Mouse (Mus musculus): ENCODE data around the gene Larp7. TPM values are rescaled to one million over a fixed set of nuclear protein-coding genes. Genes with fewer than 3 reads are reported as not detected.

The Larp7 gene
- polyA plus RNA-seq, 1 experiment from 2014 or later: 45.9 TPM

GRCm38 (mm10) chr3:127521156-127521555, 32.0 kb downstream of the Larp7 start:
- Histone ChIP-seq H3K27me3 (ENCODE audit: control insufficient read depth, insufficient read depth, low read length) (no peaks in the 10 kb centered on the region), H3K9ac (ENCODE audit: low read length) (no peak overlapping the region), H3K27ac (ENCODE audit: low read length) (no peak overlapping the region; the same call in 1 of the 2 replicates), H3K4me1 (ENCODE audit: control insufficient read depth, insufficient read depth, low read length) (no peaks in the 10 kb centered on the region), H3K9me3 (replicated peaks; ENCODE audit: control insufficient read depth, low read length) (no peaks in the 10 kb centered on the region), H3K4me3 (replicated peaks; ENCODE audit: low read length) (no peak overlapping the region), H3K36me3 (ENCODE audit: control insufficient read depth, insufficient read depth, low read length) (no peaks in the 10 kb centered on the region), H3K4me2 (ENCODE audit: low read depth, low read length) (no peak overlapping the region)
- 48% methylated on average over 10 of the region's 10 CpGs for WGBS
- no peak for ATAC-seq (ENCODE audit: insufficient read depth, low FRiP score)

GRCm38 (mm10) chr3:127520300-127520699, 32.8 kb downstream of the Larp7 start:
- H3K4me2 ChIP-seq (ENCODE audit: low read depth, low read length): no peak overlapping the region
- H3K27me3 ChIP-seq (ENCODE audit: control insufficient read depth, insufficient read depth, low read length): no peaks in the 10 kb centered on the region
- ATAC-seq (ENCODE audit: insufficient read depth, low FRiP score): no peak
- 73% methylated on average over 6 of the region's 6 CpGs for WGBS
- no peak overlapping the region for H3K9ac ChIP-seq (ENCODE audit: low read length)
- no peaks in the 10 kb centered on the region for H3K36me3 ChIP-seq (ENCODE audit: control insufficient read depth, insufficient read depth, low read length)
- H3K9me3 ChIP-seq (replicated peaks; ENCODE audit: control insufficient read depth, low read length): no peaks in the 10 kb centered on the region
- no peaks in the 10 kb centered on the region for H3K4me1 ChIP-seq (ENCODE audit: control insufficient read depth, insufficient read depth, low read length)
- H3K27ac ChIP-seq (ENCODE audit: low read length): no peak overlapping the region
- no peak overlapping the region for H3K4me3 ChIP-seq (replicated peaks; ENCODE audit: low read length)

- H3K36me3 ChIP-seq (ENCODE audit: control insufficient read depth, insufficient read depth, low read length): no peaks in the 10 kb centered on the region
- H3K27me3 ChIP-seq (ENCODE audit: control insufficient read depth, insufficient read depth, low read length): no peaks in the 10 kb centered on the region
- H3K4me3 ChIP-seq (replicated peaks; ENCODE audit: low read length): no peak overlapping the region
- WGBS: 83% methylated on average over 1 of the region's 1 CpGs
- no peak overlapping the region for H3K27ac ChIP-seq (ENCODE audit: low read length)
- no peak overlapping the region for H3K4me2 ChIP-seq (ENCODE audit: low read depth, low read length)
- ATAC-seq (ENCODE audit: insufficient read depth, low FRiP score): no peak
- H3K9me3 ChIP-seq (replicated peaks; ENCODE audit: control insufficient read depth, low read length): no peaks in the 10 kb centered on the region
- no peaks in the 10 kb centered on the region for H3K4me1 ChIP-seq (ENCODE audit: control insufficient read depth, insufficient read depth, low read length)
- H3K9ac ChIP-seq (ENCODE audit: low read length): no peak overlapping the region
Measured at GRCm38 (mm10) chr3:127515251-127515650, 37.9 kb downstream of the Larp7 start.

GRCm38 (mm10) chr3:127513699-127514098, 39.5 kb downstream of the Larp7 start:
- no peak overlapping the region for H3K4me2 ChIP-seq (ENCODE audit: low read depth, low read length)
- no peak for ATAC-seq (ENCODE audit: insufficient read depth, low FRiP score)
- no peaks in the 10 kb centered on the region for H3K9me3 ChIP-seq (replicated peaks; ENCODE audit: control insufficient read depth, low read length)
- no peak overlapping the region for H3K27ac ChIP-seq (ENCODE audit: low read length)
- H3K27me3 ChIP-seq (ENCODE audit: control insufficient read depth, insufficient read depth, low read length): no peaks in the 10 kb centered on the region
- no peak overlapping the region for H3K4me3 ChIP-seq (replicated peaks; ENCODE audit: low read length)
- H3K9ac ChIP-seq (ENCODE audit: low read length): no peak overlapping the region
- no peaks in the 10 kb centered on the region for H3K4me1 ChIP-seq (ENCODE audit: control insufficient read depth, insufficient read depth, low read length)
- WGBS: 80% methylated on average over 2 of the region's 2 CpGs
- no peaks in the 10 kb centered on the region for H3K36me3 ChIP-seq (ENCODE audit: control insufficient read depth, insufficient read depth, low read length)

GRCm38 (mm10) chr3:127512794-127513335, 40.3 kb downstream of the Larp7 start:
- 72% methylated on average over 15 of the region's 15 CpGs for WGBS
- H3K4me3 ChIP-seq (replicated peaks; ENCODE audit: low read length): no peak overlapping the region
- ATAC-seq (ENCODE audit: insufficient read depth, low FRiP score): no peak

GRCm38 (mm10) chr3:127511786-127512746, 41.1 kb downstream of the Larp7 start:
- Histone ChIP-seq H3K4me2 (ENCODE audit: low read depth, low read length) (no peak overlapping the region), H3K9me3 (replicated peaks; ENCODE audit: control insufficient read depth, low read length) (no peaks in the 10 kb centered on the region), H3K27me3 (ENCODE audit: control insufficient read depth, insufficient read depth, low read length) (no peaks in the 10 kb centered on the region), H3K9ac (ENCODE audit: low read length) (no peak overlapping the region), H3K27ac (ENCODE audit: low read length) (no peak overlapping the region), H3K4me3 (replicated peaks; ENCODE audit: low read length) (no peak overlapping the region), H3K4me1 (ENCODE audit: control insufficient read depth, insufficient read depth, low read length) (no peaks in the 10 kb centered on the region), H3K36me3 (ENCODE audit: control insufficient read depth, insufficient read depth, low read length) (no peaks in the 10 kb centered on the region)
- 81% methylated on average over 12 of the region's 12 CpGs for WGBS
- ATAC-seq (ENCODE audit: insufficient read depth, low FRiP score): no peak

More at GRCm38 (mm10) chr3:127512794-127513335, 40.3 kb downstream of the Larp7 start:
- Histone ChIP-seq H3K4me1 (ENCODE audit: control insufficient read depth, insufficient read depth, low read length) (no peaks in the 10 kb centered on the region), H3K9ac (ENCODE audit: low read length) (no peak overlapping the region), H3K9me3 (replicated peaks; ENCODE audit: control insufficient read depth, low read length) (no peaks in the 10 kb centered on the region), H3K27me3 (ENCODE audit: control insufficient read depth, insufficient read depth, low read length) (no peaks in the 10 kb centered on the region), H3K36me3 (ENCODE audit: control insufficient read depth, insufficient read depth, low read length) (no peaks in the 10 kb centered on the region), H3K27ac (ENCODE audit: low read length) (no peak overlapping the region), H3K4me2 (ENCODE audit: low read depth, low read length) (no peak overlapping the region)

- Histone ChIP-seq H3K4me2 (ENCODE audit: low read depth, low read length) (no peak overlapping the region), H3K36me3 (ENCODE audit: control insufficient read depth, insufficient read depth, low read length) (no peaks in the 10 kb centered on the region), H3K27ac (ENCODE audit: low read length) (no peak overlapping the region), H3K9ac (ENCODE audit: low read length) (no peak overlapping the region), H3K4me1 (ENCODE audit: control insufficient read depth, insufficient read depth, low read length) (no peaks in the 10 kb centered on the region), H3K9me3 (replicated peaks; ENCODE audit: control insufficient read depth, low read length) (no peaks in the 10 kb centered on the region), H3K4me3 (replicated peaks; ENCODE audit: low read length) (no peak overlapping the region), H3K27me3 (ENCODE audit: control insufficient read depth, insufficient read depth, low read length) (no peaks in the 10 kb centered on the region)
- WGBS: 72% methylated on average over 15 of the region's 15 CpGs
- ATAC-seq (ENCODE audit: insufficient read depth, low FRiP score): no peak
Measured at GRCm38 (mm10) chr3:127507878-127508783, 45.0 kb downstream of the Larp7 start.

- no peaks in the 10 kb centered on the region for H3K36me3 ChIP-seq (ENCODE audit: control insufficient read depth, insufficient read depth, low read length)
- ATAC-seq (ENCODE audit: insufficient read depth, low FRiP score): peak; percentile 87
- no peak within 1 kb of the TSS for H3K27ac ChIP-seq (ENCODE audit: low read length)
- peaks cover 22% of the 10 kb centered on the region; the same call in 1 of the 2 replicates for H3K27me3 ChIP-seq (ENCODE audit: control insufficient read depth, insufficient read depth, low read length)
- under 1% methylated on average over 53 of the region's 62 CpGs for WGBS
- no peaks in the 10 kb centered on the region for H3K9me3 ChIP-seq (replicated peaks; ENCODE audit: control insufficient read depth, low read length)
- peak within 1 kb of the TSS; percentile 100 for H3K4me2 ChIP-seq (ENCODE audit: low read depth, low read length)
- H3K9ac ChIP-seq (ENCODE audit: low read length): peak within 1 kb of the TSS; percentile 80
- peak within 1 kb of the TSS; percentile 64 for H3K4me3 ChIP-seq (replicated peaks; ENCODE audit: low read length)
- peaks cover 9% of the 10 kb centered on the region for H3K4me1 ChIP-seq (ENCODE audit: control insufficient read depth, insufficient read depth, low read length)
Measured at GRCm38 (mm10) chr3:127498742-127499400, 54.3 kb downstream of the Larp7 start, which contains the start of gene Ank2. Ank2 (minus strand) TSS chr3:127499350.

Measured in stomach, embryonic 16.5 days (tissue).